Mouse (Mus musculus): ENCODE measurements around the gene Mast3.

DNA sequence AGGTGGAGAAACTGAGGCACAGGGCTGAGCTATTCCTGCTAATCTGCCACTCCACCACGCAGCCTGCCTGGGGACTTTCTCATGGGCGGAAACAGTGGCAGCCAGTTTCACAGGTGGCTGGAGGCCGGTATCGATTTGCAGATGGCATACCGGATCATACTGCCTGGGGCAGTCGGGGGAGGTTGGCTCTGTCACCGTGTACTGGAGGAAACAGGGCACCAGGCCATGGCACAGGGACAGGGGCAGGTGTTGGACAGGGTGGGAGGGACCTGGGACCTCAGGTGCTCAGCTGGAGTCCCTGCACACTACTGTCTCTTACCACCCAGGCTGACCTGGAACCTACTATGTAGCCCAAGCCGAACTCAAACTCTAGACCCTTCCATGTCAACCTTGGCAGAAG is 21.0 kb upstream of the Mast3 start:
- TF ChIP-seq POLR2A (IDR thresholded peaks at IDR 0.05; ENCODE audit: low read depth, low read length) = no peak
- TF ChIP-seq CTCF (IDR thresholded peaks at IDR 0.05; ENCODE audit: extremely low read depth, insufficient read depth, insufficient read length, insufficient replicate concordance) = no peak

Data from spleen, adult 2 months (tissue).